In genomic region chr9:121398761-121399160, GRCm38 (mm10) we compare ENCODE assay signal across 9 mouse cellular contexts.
A peak's percentile ranks its signal among the peaks of the same experiment; 100 is the strongest.
DNase-seq lines count a peak whose midpoint lies in the region; ATAC-seq lines count a peak whose summit lies in the region.
"Had no signal": no experiment of that assay in that cellular context is flagged by ENCODE, and none has a peak within 500 bp of the region (broad histone marks: within the 10 kb centered on the region; RNA-seq: fewer than 3 reads in every experiment).

No protein-coding gene starts in this region.

- no peak overlapping the region for H3K4me3 ChIP-seq in midbrain, embryonic 15.5 days
- H3K4me3 ChIP-seq: megakaryocyte, embryonic 14.5 days had no signal

- DNase-seq in heart, adult 18-20 months: peak; percentile 47 to 67
- no peak for DNase-seq in heart, adult 8-10 months (ENCODE audit: low spot score)
- peak; percentile 45 for DNase-seq in gastrocnemius, postnatal 25 days
- no peak for DNase-seq in urinary bladder, adult 18-20 months (ENCODE audit: low spot score in 2 of 2)

- no peak overlapping the region for H3K9ac ChIP-seq in midbrain, embryonic 15.5 days

- H3K4me2 ChIP-seq in midbrain, embryonic 15.5 days: no peak overlapping the region; the same call in 1 of the 2 replicates

- no peaks in the 10 kb centered on the region for H3K36me3 ChIP-seq in midbrain, embryonic 15.5 days (replicated peaks)

- peaks cover 27% of the 10 kb centered on the region for H3K4me1 ChIP-seq in midbrain, embryonic 15.5 days

- no peaks in the 10 kb centered on the region for H3K27me3 ChIP-seq in midbrain, embryonic 15.5 days (replicated peaks)

- WGBS in midbrain, embryonic 15.5 days: 40% methylated on average over 7 of the region's 7 CpGs

- H3K27ac ChIP-seq in midbrain, embryonic 15.5 days: peak overlapping the region; percentile 42

- H3K9me3 ChIP-seq in midbrain, embryonic 15.5 days: no peaks in the 10 kb centered on the region
- H3K9me3 ChIP-seq: megakaryocyte, embryonic 14.5 days had no signal

- peak; percentile 72 for ATAC-seq in cerebellum, adult (ENCODE audit: insufficient number of reproducible peaks, low FRiP score, low TSS enrichment)
- ATAC-seq in midbrain, embryonic 15.5 days (replicated peaks): no peak
- ATAC-seq in granulocyte monocyte progenitor cell, adult 5-6 weeks (replicated peaks; ENCODE audit: poor library complexity, severe bottlenecking): no peak
- ATAC-seq in megakaryocyte, adult 5-6 weeks (ENCODE audit: poor library complexity, severe bottlenecking): no peak

Comparison
In these comparisons a context has a peak if more than half of its experiments do, and no peak if none do; other contexts are left out.
1. DNase-seq: peak in heart, adult 18-20 months (2 of 2) and gastrocnemius, postnatal 25 days (single experiment); none in heart, adult 8-10 months (single experiment) and urinary bladder, adult 18-20 months (0 of 2).